Mouse (Mus musculus) MEL (cell line): ENCODE results near the gene Yap1. TPM values are rescaled to one million over a fixed set of nuclear protein-coding genes. Genes with fewer than 3 reads are reported as not detected.

Source experiments
- DNase-seq: peaks from one replicate; pipeline ENCODE4 v3.0.0; 2011; ENCODE audit warnings: low read depth, low spot score
- H3K27ac ChIP-seq: 2 replicates; pipeline ENCODE4 v1.5.1; 2012; ENCODE audit warnings: low read depth, mild to moderate bottlenecking, control low read depth, low read length, moderate library complexity; ENCODE audit not compliant: control insufficient read depth
- H3K27me3 ChIP-seq, 2 experiments: fragments of 150-350 bp in 1 of 2; sonication (generic) in 1 of 2; 2 replicates each; pipeline ENCODE4 v1.6.1; 2012; ENCODE audit warnings: low read length in 2 of 2, mild to moderate bottlenecking in 2 of 2, improper control_type of control experiment in 1 of 2, moderate library complexity in 1 of 2; ENCODE audit not compliant: insufficient read depth in 2 of 2, control insufficient read depth in 1 of 2
- H3K36me3 ChIP-seq, 2 experiments: 2 replicates each; pipeline ENCODE4 v1.6.1; 2012 to 2014; ENCODE audit warnings: low read length in 2 of 2, improper control_type of control experiment in 1 of 2, inconsistent platforms in 1 of 2, mild to moderate bottlenecking in 1 of 2; ENCODE audit not compliant: insufficient read depth in 2 of 2, control insufficient read depth in 1 of 2
- H3K4me1 ChIP-seq, 2 experiments: fragments of 150-350 bp in 1 of 2; sonication (generic) in 1 of 2; 2 replicates each; pipeline ENCODE4 v1.6.1; 2012; ENCODE audit warnings: low read length in 2 of 2, improper control_type of control experiment in 1 of 2, mild to moderate bottlenecking in 1 of 2; ENCODE audit not compliant: insufficient read depth in 2 of 2, control insufficient read depth in 1 of 2
- H3K4me3 ChIP-seq, 2 experiments: fragments of 150-350 bp in 1 of 2; sonication (generic) in 1 of 2; 2 replicates each; pipeline ENCODE4 v1.5.1; 2012; ENCODE audit warnings: low read depth in 2 of 2, low read length in 2 of 2, mild to moderate bottlenecking in 2 of 2, moderate library complexity in 2 of 2, control low read depth in 1 of 2, improper control_type of control experiment in 1 of 2; ENCODE audit not compliant: control insufficient read depth in 1 of 2, insufficient read depth in 1 of 2
- H3K79me2 ChIP-seq: 2 replicates; pipeline ENCODE4 v1.6.1; 2012; ENCODE audit warnings: mild to moderate bottlenecking, low read length, moderate library complexity; ENCODE audit not compliant: control insufficient read depth, poor library complexity, insufficient read depth
- H3K9ac ChIP-seq: 2 replicates; pipeline ENCODE4 v1.6.1; 2012; ENCODE audit warnings: low read depth, mild to moderate bottlenecking, control low read depth, low read length, moderate library complexity; ENCODE audit not compliant: control insufficient read depth, poor library complexity, severe bottlenecking
- H3K9me3 ChIP-seq: fragments of 150-350 bp; sonication (generic); replicated peaks from 2 replicates; pipeline ENCODE4 v1.6.1; 2012; ENCODE audit warnings: mild to moderate bottlenecking, low read length, improper control_type of control experiment, moderate library complexity; ENCODE audit not compliant: insufficient read depth
- BHLHE40 ChIP-seq: IDR thresholded peaks from 2 replicates; pipeline ENCODE4 v1.6.1; 2012; ENCODE audit warnings: low read depth, mild to moderate bottlenecking, inconsistent platforms, low read length, improper control_type of control experiment, borderline replicate concordance
- CHD1 ChIP-seq: IDR thresholded peaks from 2 replicates; pipeline ENCODE4 v1.6.1; 2012; ENCODE audit warnings: low read depth, mild to moderate bottlenecking, inconsistent platforms, low read length, improper control_type of control experiment
- CTCF ChIP-seq, 3 experiments: IDR thresholded peaks in 2 of 3; conservative IDR thresholded peaks in 1 of 3; 2 replicates each; pipeline ENCODE4 v1.5.1; 2011 to 2012; ENCODE audit warnings: low read length in 3 of 3, low read depth in 2 of 3, mild to moderate bottlenecking in 2 of 3, improper control_type of control experiment in 1 of 3, inconsistent platforms in 1 of 3, mixed read lengths in 1 of 3, moderate library complexity in 1 of 3; ENCODE audit not compliant: control insufficient read depth in 1 of 3, insufficient read depth in 1 of 3, poor library complexity in 1 of 3, severe bottlenecking in 1 of 3
- MAX ChIP-seq: IDR thresholded peaks from 2 replicates; pipeline ENCODE4 v1.6.1; 2011; ENCODE audit warnings: low read length, improper control_type of control experiment
- MAZ ChIP-seq: IDR thresholded peaks from 2 replicates; pipeline ENCODE4 v1.6.1; 2012; ENCODE audit warnings: low read depth, mild to moderate bottlenecking, inconsistent platforms, low read length, improper control_type of control experiment
- MEF2A ChIP-seq: IDR thresholded peaks from 2 replicates; pipeline ENCODE4 v1.6.1; 2014; ENCODE audit warnings: low read depth, mild to moderate bottlenecking, inconsistent platforms, low read length, improper control_type of control experiment; ENCODE audit not compliant: poor library complexity, insufficient replicate concordance, severe bottlenecking; ENCODE audit errors: extremely low read depth
- MYB ChIP-seq: IDR thresholded peaks from 2 replicates; pipeline ENCODE4 v1.6.1; 2011; ENCODE audit warnings: mild to moderate bottlenecking, low read depth, low read length, improper control_type of control experiment
- MYC ChIP-seq: IDR thresholded peaks from 2 replicates; pipeline ENCODE4 v1.6.1; 2011; ENCODE audit warnings: low read depth, mild to moderate bottlenecking, low read length, improper control_type of control experiment, moderate library complexity
- NRF1 ChIP-seq: IDR thresholded peaks from 2 replicates; pipeline ENCODE4 v1.6.1; 2014; ENCODE audit warnings: low read depth, mild to moderate bottlenecking, inconsistent platforms, low read length, improper control_type of control experiment, moderate library complexity; ENCODE audit not compliant: poor library complexity, insufficient read depth, severe bottlenecking
- POLR2AphosphoS2 ChIP-seq: IDR thresholded peaks from 2 replicates; pipeline ENCODE4 v1.6.1; 2011; ENCODE audit warnings: low read length, improper control_type of control experiment
- POLR2AphosphoS5 ChIP-seq: IDR thresholded peaks from 2 replicates; pipeline ENCODE4 v1.6.1; 2012; ENCODE audit warnings: low read depth, borderline replicate concordance, mild to moderate bottlenecking, inconsistent platforms, low read length, moderate library complexity, mixed read lengths
- RAD21 ChIP-seq: IDR thresholded peaks from 2 replicates; pipeline ENCODE4 v1.6.1; 2011; ENCODE audit warnings: mild to moderate bottlenecking, low read depth, low read length, improper control_type of control experiment
- RCOR1 ChIP-seq: IDR thresholded peaks from 2 replicates; pipeline ENCODE4 v1.6.1; 2012; ENCODE audit warnings: low read depth, mild to moderate bottlenecking, inconsistent platforms, low read length, improper control_type of control experiment
- SIN3A ChIP-seq: IDR thresholded peaks from 2 replicates; pipeline ENCODE4 v1.6.1; 2012; ENCODE audit warnings: low read length, improper control_type of control experiment, inconsistent platforms
- SMC3 ChIP-seq: IDR thresholded peaks from 2 replicates; pipeline ENCODE4 v1.6.1; 2011; ENCODE audit warnings: low read depth, low read length, improper control_type of control experiment
- TAL1 ChIP-seq: IDR thresholded peaks from 2 replicates; pipeline ENCODE4 v1.6.1; 2012; ENCODE audit warnings: mild to moderate bottlenecking, inconsistent platforms, low read length, moderate library complexity, mixed read lengths
- TCF12 ChIP-seq: IDR thresholded peaks from 2 replicates; pipeline ENCODE4 v1.6.1; 2014; ENCODE audit warnings: low read depth, mild to moderate bottlenecking, inconsistent platforms, low read length, improper control_type of control experiment, moderate library complexity
- UBTF ChIP-seq: IDR thresholded peaks from 2 replicates; pipeline ENCODE4 v1.6.1; 2012; ENCODE audit warnings: low read depth, mild to moderate bottlenecking, inconsistent platforms, low read length, improper control_type of control experiment, moderate library complexity, borderline replicate concordance; ENCODE audit not compliant: insufficient read depth
- USF1 ChIP-seq: IDR thresholded peaks from 2 replicates; pipeline ENCODE4 v1.6.1; 2014; ENCODE audit warnings: low read depth, mild to moderate bottlenecking, inconsistent platforms, low read length, improper control_type of control experiment, moderate library complexity
- ZMIZ1 ChIP-seq: IDR thresholded peaks from 2 replicates; pipeline ENCODE4 v1.6.1; 2012; ENCODE audit warnings: low read depth, mild to moderate bottlenecking, inconsistent platforms, low read length, improper control_type of control experiment, moderate library complexity
- polyA plus RNA-seq, 2 experiments: library from polyadenylated mRNA; stranded (reverse) in 1 of 2; unstranded in 1 of 2; fragments of >175 nt in 1 of 2; fragments of >200 nt in 1 of 2; gene quantifications; 2 replicates each; pipeline versions ENCODE4 v1.2.1 to v1.2.4; 2012; ENCODE audit warnings: low replicate concordance in 2 of 2, low read depth in 1 of 2; ENCODE audit not compliant: insufficient read length in 2 of 2, insufficient read depth in 1 of 2, missing spikeins in 1 of 2
- total RNA-seq: library from RNA; depleted of rRNA; stranded (reverse); fragments of 300-350 nt; gene quantifications from 2 replicates; pipeline ENCODE4 v1.2.3, GENCODE M21; 2012

Gene Yap1
- total and polyA plus RNA-seq, 3 experiments: not detected

DNA sequence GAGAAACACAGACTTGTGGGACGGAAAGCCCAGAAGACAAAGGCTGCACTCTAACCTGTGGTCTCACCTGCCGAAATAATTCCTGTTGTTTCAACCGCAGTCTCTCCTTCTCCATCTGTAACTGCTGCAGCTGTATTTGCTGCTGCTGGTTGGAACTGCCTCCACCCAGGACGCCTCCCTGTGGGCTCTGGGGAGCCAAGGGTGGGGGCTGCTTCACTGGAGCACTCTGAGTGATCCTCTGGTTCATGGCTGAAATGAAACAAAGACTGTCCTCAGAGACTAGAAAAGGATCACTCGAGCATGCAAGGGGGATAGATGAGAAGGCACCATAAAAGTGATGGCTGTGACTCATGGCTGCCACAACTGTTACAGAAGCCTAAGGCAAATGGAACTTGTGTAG, 51.5 kb downstream of the Yap1 start:
- Histone ChIP-seq H3K9me3 (no peaks in the 10 kb centered on the region), H3K9ac (no peak overlapping the region), H3K27me3 (peaks cover 0 to 5% of the 10 kb centered on the region in 2 experiments), H3K27ac (no peak overlapping the region), H3K4me1 (no peaks in the 10 kb centered on the region), H3K79me2 (no peaks in the 10 kb centered on the region), H3K36me3 (no peaks in the 10 kb centered on the region), H3K4me3 (no peak overlapping the region)
- DNase-seq: no peak
- no peak for TF ChIP-seq SIN3A
- no peak for TF ChIP-seq CHD1
- TF ChIP-seq MAZ: no peak
- no peak for TF ChIP-seq SMC3
- no peak for TF ChIP-seq USF1
- TF ChIP-seq MAX: no peak
- TF ChIP-seq NRF1: no peak
- no peak for TF ChIP-seq MYB
- TF ChIP-seq POLR2AphosphoS2: no peak
- no peak for TF ChIP-seq TCF12
- TF ChIP-seq MEF2A: no peak
- no peak for TF ChIP-seq RAD21

DNA sequence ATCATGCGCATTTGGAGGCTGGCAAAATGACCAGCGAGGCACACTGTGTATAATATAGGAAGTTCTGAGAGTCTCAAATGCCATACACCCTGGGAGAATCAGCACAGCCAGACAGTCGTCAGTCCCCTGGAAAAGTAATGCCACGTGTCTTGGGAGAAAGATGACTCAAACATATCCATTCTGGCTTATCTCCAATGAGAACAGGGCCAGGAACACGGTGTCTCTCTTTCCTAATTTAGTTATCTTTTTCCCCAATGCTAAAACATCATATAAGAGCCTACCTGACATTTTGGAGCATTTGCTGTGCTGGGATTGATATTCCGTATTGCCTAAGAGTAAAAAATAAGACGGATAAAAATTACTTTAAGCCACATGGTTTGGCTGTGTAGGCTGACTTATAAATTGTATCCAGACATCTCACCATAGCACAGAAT, 54.2 kb downstream of the Yap1 start:
- Histone ChIP-seq H3K9me3 (no peaks in the 10 kb centered on the region), H3K4me1 (no peaks in the 10 kb centered on the region), H3K9ac (no peak overlapping the region), H3K4me3 (no peak overlapping the region), H3K27me3 (peaks cover 2 to 11% of the 10 kb centered on the region in 2 experiments), H3K79me2 (no peaks in the 10 kb centered on the region), H3K36me3 (no peaks in the 10 kb centered on the region), H3K27ac (no peak overlapping the region)
- DNase-seq: no peak
- no peak for TF ChIP-seq UBTF
- TF ChIP-seq RCOR1: no peak
- no peak for TF ChIP-seq USF1
- no peak for TF ChIP-seq BHLHE40
- TF ChIP-seq POLR2AphosphoS5: no peak

DNA sequence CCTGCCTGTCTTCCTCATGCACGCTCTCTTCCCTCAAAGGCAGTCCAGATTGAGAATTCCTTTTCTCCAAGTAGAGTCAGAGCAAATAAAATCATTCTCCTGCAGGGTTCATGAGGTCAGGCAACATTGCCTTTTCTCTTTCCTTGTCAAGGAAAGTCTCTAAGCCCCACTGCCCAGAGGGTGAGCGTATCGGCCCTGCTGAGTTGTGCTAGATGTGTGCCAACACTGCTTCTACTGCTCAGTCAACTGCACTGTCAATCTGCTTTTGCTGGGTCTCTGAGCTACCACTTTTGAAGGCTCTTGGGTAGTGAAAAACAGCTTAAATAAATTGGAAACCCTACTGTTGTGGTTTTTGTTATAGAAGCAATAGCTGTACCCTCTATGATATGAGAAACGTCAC, 56.5 kb downstream of the Yap1 start:
- Histone ChIP-seq H3K9ac (no peak overlapping the region), H3K9me3 (no peaks in the 10 kb centered on the region), H3K79me2 (no peaks in the 10 kb centered on the region), H3K36me3 (no peaks in the 10 kb centered on the region), H3K27ac (no peak overlapping the region), H3K4me1 (no peaks in the 10 kb centered on the region), H3K4me3 (no peak overlapping the region), H3K27me3 (peaks cover 3 to 11% of the 10 kb centered on the region in 2 experiments)
- no peak for DNase-seq
- TF ChIP-seq TAL1 (no peak), MYC (no peak), MYB (no peak), ZMIZ1 (no peak), RCOR1 (no peak), CTCF (IDR thresholded peaks at IDR 0.05 in 2 of 3, conservative IDR thresholded peaks at IDR 0.05 in 1 of 3; ENCODE audit: control insufficient read depth in 1 of 3, insufficient read depth in 1 of 3, low read depth in 2 of 3, low read length in 3 of 3, poor library complexity in 1 of 3, severe bottlenecking in 1 of 3) (no peak), POLR2AphosphoS2 (no peak), MAX (no peak), TCF12 (no peak)
